Mouse (Mus musculus) inflammation-experienced regulatory T-cells (primary cell): ENCODE data around the gene Cpeb1. TPM values are rescaled to one million over a fixed set of nuclear protein-coding genes. Genes with fewer than 3 reads are reported as not detected.

Experiments used
- polyA plus RNA-seq, 2 experiments: library from polyadenylated mRNA; unstranded; fragments of 100-300 nt; shearing (Covaris generic); gene quantifications; one replicate each; pipeline ENCODE4 v1.2.1; 2017

Gene Cpeb1
- 1 to 10 TPM in 1 of 2 experiments, not detected in 1; 2.7 TPM for polyA plus RNA-seq

DNA sequence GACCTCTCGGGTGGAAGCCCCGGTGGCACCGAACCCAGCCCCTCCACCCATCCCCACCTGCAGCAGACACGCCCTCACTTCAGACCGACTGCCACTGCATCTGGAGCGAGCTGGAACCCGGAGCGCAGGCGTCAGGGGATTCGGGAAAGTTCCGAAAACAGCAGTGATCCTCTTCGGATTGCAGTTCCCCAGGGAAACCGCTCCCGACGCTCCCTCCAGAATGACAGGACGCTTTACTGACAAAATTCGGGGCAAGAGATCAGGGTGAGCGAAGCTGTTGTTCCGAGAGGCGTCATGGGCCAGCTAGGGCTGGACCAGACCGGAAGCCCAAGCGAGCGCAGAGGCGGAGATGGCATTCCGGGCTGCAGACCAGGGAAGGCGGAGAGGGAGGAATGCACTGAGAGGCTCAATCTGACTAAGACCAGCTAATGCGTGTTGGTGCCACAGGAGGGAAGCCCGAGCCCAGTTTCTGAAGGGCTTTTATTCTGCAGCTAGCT, at the start of gene Cpeb1:
TSS of gene Cpeb1 (minus strand) at position 311 of the 497 bp plus-strand sequence.

GRCm38 (mm10) chr7:81498181-81498580, 42.9 kb upstream of the Cpeb1 start, which contains the start of gene BC048679:
TSS of gene BC048679 (minus strand) at chr7:81498281.

GRCm38 (mm10) chr7:81493331-81494021, 38.2 kb upstream of the Cpeb1 start, which contains the start of gene Ap3b2:
TSS of gene Ap3b2 (minus strand) at chr7:81493925.

GRCm38 (mm10) chr7:81344544-81345446, 110.5 kb downstream of the Cpeb1 start, which contains the start of gene Rps17:
TSS of gene Rps17 (minus strand) at chr7:81345254.

Other genes starting within 250 kb of the Cpeb1 start
- 1 to 10 TPM; 4.0 to 8.1 TPM for gene Pde8a, start 241.9 kb downstream of the Cpeb1 start, polyA plus RNA-seq
- gene Rps17, start 110.2 kb downstream of the Cpeb1 start, polyA plus RNA-seq: 100 to 1,000 TPM; 546 to 588 TPM
- under 1 TPM in 1 of 2 experiments, not detected in 1; 0.37 TPM for gene Ap3b2, start 38.5 kb upstream of the Cpeb1 start, polyA plus RNA-seq
- gene BC048679, start 42.8 kb upstream of the Cpeb1 start, polyA plus RNA-seq: not detected
- 1 to 10 TPM; 3.6 to 4.5 TPM for gene Fsd2, start 111.5 kb upstream of the Cpeb1 start, polyA plus RNA-seq
- gene Whamm, start 115.8 kb upstream of the Cpeb1 start, polyA plus RNA-seq: 10 to 100 TPM; 39.4 to 42.3 TPM